Mouse (Mus musculus): Measurements from ENCODE around the gene Rnf180. TPM values are rescaled to one million over a fixed set of nuclear protein-coding genes. Genes with fewer than 3 reads are reported as not detected.

The Rnf180 gene
- polyA plus RNA-seq, 1 experiment from 2014 or later, result 3.1 TPM

GRCm38 (mm10) chr13:105305513-105305912, 10.9 kb upstream of the Rnf180 start:
- Histone ChIP-seq H3K36me3 (ENCODE audit: insufficient read depth, low read length) (no peaks in the 10 kb centered on the region), H3K9me3 (ENCODE audit: low read length) (no peaks in the 10 kb centered on the region), H3K9ac (replicated peaks; ENCODE audit: low read depth) (no peak overlapping the region), H3K27ac (ENCODE audit: low read length) (no peak overlapping the region), H3K4me1 (ENCODE audit: insufficient read depth, low read depth, low read length) (no peaks in the 10 kb centered on the region), H3K4me3 (ENCODE audit: low read depth, low read length) (no peak overlapping the region), H3K27me3 (replicated peaks; ENCODE audit: insufficient read depth, low read length) (no peaks in the 10 kb centered on the region), H3K4me2 (replicated peaks; ENCODE audit: low read depth, low read length) (no peak overlapping the region)
- ATAC-seq (no peak), DNase-seq (ENCODE audit: low spot score) (no peak)
- 74% methylated on average over 2 of the region's 2 CpGs for WGBS
- TF ChIP-seq CTCF (IDR thresholded peaks at IDR 0.05) (no peak), EP300 (IDR thresholded peaks at IDR 0.05) (no peak)

GRCm38 (mm10) chr13:105304054-105304453, 9.4 kb upstream of the Rnf180 start:
- DNase-seq (ENCODE audit: low spot score) (no peak), ATAC-seq (no peak)
- H3K27me3 ChIP-seq (replicated peaks; ENCODE audit: insufficient read depth, low read length), result no peaks in the 10 kb centered on the region
- H3K27ac ChIP-seq (ENCODE audit: low read length), result no peak overlapping the region
- TF ChIP-seq EP300 (IDR thresholded peaks at IDR 0.05) (no peak), CTCF (IDR thresholded peaks at IDR 0.05) (no peak)
- H3K4me3 ChIP-seq (ENCODE audit: low read depth, low read length), result no peak overlapping the region
- no peaks in the 10 kb centered on the region for H3K9me3 ChIP-seq (ENCODE audit: low read length)
- 70% methylated on average over 4 of the region's 4 CpGs for WGBS
- H3K4me2 ChIP-seq (replicated peaks; ENCODE audit: low read depth, low read length), result no peak overlapping the region
- no peaks in the 10 kb centered on the region for H3K4me1 ChIP-seq (ENCODE audit: insufficient read depth, low read depth, low read length)
- no peaks in the 10 kb centered on the region for H3K36me3 ChIP-seq (ENCODE audit: insufficient read depth, low read length)
- H3K9ac ChIP-seq (replicated peaks; ENCODE audit: low read depth), result no peak overlapping the region

DNA sequence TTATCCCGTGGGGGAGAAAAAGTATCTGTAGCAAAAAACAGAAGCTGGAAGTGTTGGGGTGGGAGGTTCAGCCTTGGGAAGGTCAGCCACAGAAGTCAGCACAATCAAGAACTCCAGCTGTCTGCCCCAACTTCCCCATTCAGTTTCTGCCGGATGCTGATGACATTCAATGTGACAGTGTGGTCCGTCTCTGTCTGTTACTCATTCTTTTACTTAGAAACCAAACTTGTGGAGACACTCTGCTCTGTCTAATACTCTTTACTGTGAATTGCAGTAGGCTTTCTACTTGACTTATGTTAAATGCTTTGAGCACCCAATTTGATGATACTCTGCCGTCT, 5.4 kb upstream of the Rnf180 start:
- H3K4me1 ChIP-seq (ENCODE audit: insufficient read depth, low read depth, low read length), result no peaks in the 10 kb centered on the region
- ATAC-seq (no peak), DNase-seq (ENCODE audit: low spot score) (peak; percentile 41)
- no peaks in the 10 kb centered on the region for H3K27me3 ChIP-seq (replicated peaks; ENCODE audit: insufficient read depth, low read length)
- no peaks in the 10 kb centered on the region for H3K9me3 ChIP-seq (ENCODE audit: low read length)
- no peak overlapping the region for H3K9ac ChIP-seq (replicated peaks; ENCODE audit: low read depth)
- 56% methylated on average over 4 of the region's 4 CpGs for WGBS
- H3K36me3 ChIP-seq (ENCODE audit: insufficient read depth, low read length), result no peaks in the 10 kb centered on the region
- H3K27ac ChIP-seq (ENCODE audit: low read length), result no peak overlapping the region
- no peak overlapping the region for H3K4me2 ChIP-seq (replicated peaks; ENCODE audit: low read depth, low read length)
- TF ChIP-seq EP300 (IDR thresholded peaks at IDR 0.05) (no peak), CTCF (IDR thresholded peaks at IDR 0.05) (no peak)
- H3K4me3 ChIP-seq (ENCODE audit: low read depth, low read length), result no peak overlapping the region

- ATAC-seq (no peak), DNase-seq (ENCODE audit: low spot score) (no peak)
- Histone ChIP-seq H3K27ac (ENCODE audit: low read length) (no peak overlapping the region), H3K9ac (replicated peaks; ENCODE audit: low read depth) (no peak overlapping the region), H3K4me2 (replicated peaks; ENCODE audit: low read depth, low read length) (no peak overlapping the region), H3K36me3 (ENCODE audit: insufficient read depth, low read length) (no peaks in the 10 kb centered on the region), H3K4me1 (ENCODE audit: insufficient read depth, low read depth, low read length) (peaks cover 2% of the 10 kb centered on the region; the same call in 1 of the 2 replicates), H3K4me3 (ENCODE audit: low read depth, low read length) (no peak overlapping the region), H3K27me3 (replicated peaks; ENCODE audit: insufficient read depth, low read length) (0 out of 2 replicates have a peak, but pooled peaks cover 4% of the 10 kb centered on the region), H3K9me3 (ENCODE audit: low read length) (no peaks in the 10 kb centered on the region)
- TF ChIP-seq CTCF (IDR thresholded peaks at IDR 0.05) (no peak), EP300 (IDR thresholded peaks at IDR 0.05) (no peak)
- WGBS, result 45% methylated on average over 4 of the region's 4 CpGs
These were observed 4.8 kb upstream of the Rnf180 start for GRCm38 (mm10) chr13:105299162-105300008.

GRCm38 (mm10) chr13:105293781-105294667, 591 bp downstream of the Rnf180 start:
- under 1% methylated on average over 71 of the region's 91 CpGs for WGBS

GRCm38 (mm10) chr13:105291816-105292215, 2.8 kb downstream of the Rnf180 start:
- 0 out of 2 replicates have a peak, but pooled peaks cover 4% of the 10 kb centered on the region for H3K27me3 ChIP-seq (replicated peaks; ENCODE audit: insufficient read depth, low read length)
- ATAC-seq (peak; percentile 55), DNase-seq (ENCODE audit: low spot score) (peak; percentile 65)
- H3K4me2 ChIP-seq (replicated peaks; ENCODE audit: low read depth, low read length), result peak overlapping the region; percentile 37
- no peak overlapping the region for H3K4me3 ChIP-seq (ENCODE audit: low read depth, low read length)
- H3K4me1 ChIP-seq (ENCODE audit: insufficient read depth, low read depth, low read length), result peaks cover 8% of the 10 kb centered on the region; the same call in 1 of the 2 replicates
- WGBS, result 9% methylated on average over 4 of the region's 4 CpGs
- H3K27ac ChIP-seq (ENCODE audit: low read length), result no peak overlapping the region
- no peaks in the 10 kb centered on the region for H3K9me3 ChIP-seq (ENCODE audit: low read length)
- TF ChIP-seq CTCF (IDR thresholded peaks at IDR 0.05) (no peak), EP300 (IDR thresholded peaks at IDR 0.05) (no peak)
- H3K36me3 ChIP-seq (ENCODE audit: insufficient read depth, low read length), result no peaks in the 10 kb centered on the region
- no peak overlapping the region for H3K9ac ChIP-seq (replicated peaks; ENCODE audit: low read depth)

More at GRCm38 (mm10) chr13:105293781-105294667, 591 bp downstream of the Rnf180 start:
- Histone ChIP-seq H3K27ac (ENCODE audit: low read length) (peak overlapping the region; percentile 14; the same call in 1 of the 2 replicates), H3K4me1 (ENCODE audit: insufficient read depth, low read depth, low read length) (peaks cover 8% of the 10 kb centered on the region; the same call in 1 of the 2 replicates), H3K9me3 (ENCODE audit: low read length) (no peaks in the 10 kb centered on the region), H3K36me3 (ENCODE audit: insufficient read depth, low read length) (no peaks in the 10 kb centered on the region), H3K4me2 (replicated peaks; ENCODE audit: low read depth, low read length) (peak overlapping the region; percentile 99), H3K4me3 (ENCODE audit: low read depth, low read length) (peak overlapping the region; percentile 63), H3K9ac (replicated peaks; ENCODE audit: low read depth) (peak overlapping the region; percentile 50), H3K27me3 (replicated peaks; ENCODE audit: insufficient read depth, low read length) (0 out of 2 replicates have a peak, but pooled peaks cover 4% of the 10 kb centered on the region)
- peak; percentile 47 for DNase-seq (ENCODE audit: low spot score)
- peak; percentile 81 for ATAC-seq
- no peak for TF ChIP-seq EP300 (IDR thresholded peaks at IDR 0.05)
- TF ChIP-seq CTCF (IDR thresholded peaks at IDR 0.05), result no peak

Data from lung, postnatal 0 days (tissue).